Mouse (Mus musculus) layer of hippocampus, adult 2 months (tissue): ENCODE results near the gene Ttyh2. TPM values are rescaled to one million over a fixed set of nuclear protein-coding genes. Genes with fewer than 3 reads are reported as not detected.
A peak's percentile ranks its signal among the peaks of the same experiment; 100 is the strongest.

Source experiments
- DNase-seq, 2 experiments: peaks; one replicate each; pipeline ENCODE4 v3.0.0; 2022; ENCODE audit warnings: low spot score in 2 of 2
- H3K27ac ChIP-seq: fragments of 200-600 bp; 2 replicates; pipeline ENCODE4 v1.8.1; 2022
- H3K4me3 ChIP-seq: fragments of 200-600 bp; 2 replicates; pipeline ENCODE4 v1.8.1; 2022; ENCODE audit warnings: mild to moderate bottlenecking
- CTCF ChIP-seq: fragments of 200-600 bp; conservative IDR thresholded peaks from 2 replicates; pipeline ENCODE4 v1.8.1; 2022; ENCODE audit warnings: antibody characterized with exemption, mild to moderate bottlenecking, moderate library complexity
- long read RNA-seq, 2 experiments: library from polyadenylated mRNA; stranded (forward); transcript quantifications; one replicate each; pipeline ENCODE4 v2.0.0; 2021; ENCODE audit warnings: borderline mapping rate in 2 of 2
- total RNA-seq, 2 experiments: library from RNA; stranded (reverse); gene quantifications; 2 replicates each; pipeline ENCODE4 v1.2.3; 2021

Ttyh2 gene
- 10 to 100 TPM; 24.4 to 27.8 TPM for total RNA-seq
- long read RNA-seq, experiment 1, transcript Ttyh2-201 (14 exons, 3,486 nt), result major isoform, 9 of 25 reads
- long read RNA-seq, experiment 1, partial matches to known transcripts, result 14 of 25 reads
- long read RNA-seq, experiment 1, other reads (novel, unspliced or antisense), result 2 of 25 reads
- long read RNA-seq, experiment 2, transcript Ttyh2-201 (14 exons, 3,486 nt), result major isoform, 14 of 39 reads
- long read RNA-seq, experiment 2, partial matches to known transcripts, result 24 of 39 reads
- long read RNA-seq, experiment 2, other reads (novel, unspliced or antisense), result 1 of 39 reads

- TF ChIP-seq CTCF, result peak; percentile 17; the same call in 1 of the 2 replicates
- DNase-seq, result peak; percentile 61 to 65
- Histone ChIP-seq H3K4me3 (peak within 1 kb of the TSS; percentile 74), H3K27ac (peak within 1 kb of the TSS; percentile 88)
These were observed at the start of gene Ttyh2 for GRCm38 (mm10) chr11:114675341-114675825. Ttyh2 (plus strand) TSS chr11:114675431.

DNA sequence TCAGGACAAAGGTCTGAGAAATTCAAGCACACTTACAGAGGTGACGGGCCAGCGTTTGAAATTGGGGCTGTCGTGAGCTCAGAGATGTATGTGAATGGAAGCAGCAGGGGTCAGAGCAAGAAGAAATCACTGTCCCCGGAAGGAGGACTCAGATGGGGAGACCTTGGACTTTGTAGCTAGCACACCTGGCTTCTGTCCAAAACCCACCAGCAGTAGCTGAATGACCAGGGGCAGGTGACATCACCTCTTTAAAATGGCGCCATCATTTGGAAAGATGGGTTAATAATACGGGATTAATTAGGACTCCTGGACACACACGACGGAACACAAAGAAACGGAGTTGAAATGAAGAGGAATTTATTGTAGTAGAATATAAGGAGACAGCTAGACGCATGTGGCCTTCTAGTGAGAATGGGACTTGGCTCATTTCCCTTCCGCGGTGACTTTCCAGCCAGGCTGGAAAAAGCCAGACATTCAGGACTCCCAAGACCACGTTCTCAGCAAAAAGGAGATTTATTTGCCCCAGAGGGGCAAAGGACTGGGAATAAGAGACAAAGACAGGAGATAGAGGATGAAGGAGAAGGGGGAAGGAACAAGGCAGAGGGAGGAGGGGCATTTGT, 49.0 kb upstream of the Ttyh2 start:
- no peak for DNase-seq
- no peak for TF ChIP-seq CTCF
- no peak overlapping the region for H3K4me3 ChIP-seq
- no peak overlapping the region for H3K27ac ChIP-seq

DNA sequence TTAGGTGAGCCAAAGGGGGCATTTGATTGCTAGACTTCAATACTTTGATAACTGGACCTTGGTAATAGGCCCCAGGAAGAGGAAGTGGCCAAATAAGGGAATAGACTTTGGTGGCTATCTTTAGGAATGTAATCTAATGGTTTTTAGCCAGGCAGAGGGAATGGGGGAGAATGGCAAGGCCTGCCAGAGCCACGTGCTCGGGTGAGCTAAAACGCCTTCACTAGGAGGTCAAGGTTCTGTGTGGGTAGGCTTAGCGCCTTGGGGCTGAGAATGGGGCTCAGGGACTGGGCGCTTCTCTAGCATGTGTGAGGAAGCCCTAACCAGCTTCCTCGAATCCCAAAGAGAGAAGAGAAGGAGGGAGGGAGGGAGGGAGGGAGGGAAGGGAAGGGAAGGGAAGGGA, 48.2 kb upstream of the Ttyh2 start:
- H3K27ac ChIP-seq, result no peak overlapping the region
- DNase-seq, result no peak
- no peak for TF ChIP-seq CTCF
- H3K4me3 ChIP-seq, result no peak overlapping the region

GRCm38 (mm10) chr11:114628032-114628431, 47.2 kb upstream of the Ttyh2 start:
- Histone ChIP-seq H3K4me3 (no peak overlapping the region), H3K27ac (no peak overlapping the region)
- peak; percentile 70 for TF ChIP-seq CTCF
- no peak for DNase-seq

GRCm38 (mm10) chr11:114630044-114630443, 45.2 kb upstream of the Ttyh2 start:
- no peak for DNase-seq
- no peak overlapping the region for H3K4me3 ChIP-seq
- no peak overlapping the region for H3K27ac ChIP-seq
- peak; percentile 57 for TF ChIP-seq CTCF

DNA sequence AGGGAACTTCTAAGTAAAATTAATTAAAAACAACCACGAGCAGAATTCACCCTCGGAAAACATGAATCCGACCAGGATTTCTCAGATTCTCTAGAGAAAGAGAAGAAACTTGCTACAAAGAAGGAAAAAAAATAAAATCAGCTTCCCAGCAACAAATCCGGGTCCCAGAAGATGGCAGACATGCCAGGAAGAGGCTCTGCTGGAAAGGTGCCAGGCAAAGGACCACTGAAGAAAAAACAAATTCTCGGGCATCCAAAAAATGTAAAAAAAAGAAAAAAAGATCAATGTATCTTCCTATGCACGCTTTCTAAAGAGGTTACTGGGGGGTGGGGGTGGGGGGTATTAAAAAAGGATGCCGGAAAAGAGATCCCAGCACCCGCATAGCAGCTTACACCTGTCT, 43.0 kb upstream of the Ttyh2 start:
- H3K27ac ChIP-seq, result no peak overlapping the region
- H3K4me3 ChIP-seq, result no peak overlapping the region
- no peak for DNase-seq
- TF ChIP-seq CTCF, result no peak

DNA sequence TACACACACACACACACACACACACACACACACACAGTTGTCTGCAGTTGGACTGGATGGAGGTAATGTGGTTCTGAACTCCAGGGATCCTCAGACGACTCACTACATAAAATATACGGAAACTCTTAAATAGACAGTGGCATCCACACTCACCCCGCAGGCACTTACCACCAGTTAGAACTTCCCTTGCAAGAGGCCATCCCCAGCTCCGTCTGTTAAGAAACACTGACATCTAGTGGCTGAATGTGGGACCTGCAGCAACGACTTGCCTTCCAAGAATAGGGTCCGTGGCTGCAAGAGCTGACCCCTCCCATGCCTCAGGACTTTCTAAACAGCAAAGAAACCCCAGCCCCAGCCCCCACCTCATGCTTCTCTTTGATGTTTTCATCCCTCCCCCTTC, 38.9 kb upstream of the Ttyh2 start:
- Histone ChIP-seq H3K27ac (0 out of 2 replicates have a peak overlapping the region, but pooled peaks have one; percentile 10), H3K4me3 (peak overlapping the region; percentile 23; the same call in 1 of the 2 replicates)
- peak; percentile 94 for TF ChIP-seq CTCF
- peak; percentile 81 to 89 for DNase-seq

DNA sequence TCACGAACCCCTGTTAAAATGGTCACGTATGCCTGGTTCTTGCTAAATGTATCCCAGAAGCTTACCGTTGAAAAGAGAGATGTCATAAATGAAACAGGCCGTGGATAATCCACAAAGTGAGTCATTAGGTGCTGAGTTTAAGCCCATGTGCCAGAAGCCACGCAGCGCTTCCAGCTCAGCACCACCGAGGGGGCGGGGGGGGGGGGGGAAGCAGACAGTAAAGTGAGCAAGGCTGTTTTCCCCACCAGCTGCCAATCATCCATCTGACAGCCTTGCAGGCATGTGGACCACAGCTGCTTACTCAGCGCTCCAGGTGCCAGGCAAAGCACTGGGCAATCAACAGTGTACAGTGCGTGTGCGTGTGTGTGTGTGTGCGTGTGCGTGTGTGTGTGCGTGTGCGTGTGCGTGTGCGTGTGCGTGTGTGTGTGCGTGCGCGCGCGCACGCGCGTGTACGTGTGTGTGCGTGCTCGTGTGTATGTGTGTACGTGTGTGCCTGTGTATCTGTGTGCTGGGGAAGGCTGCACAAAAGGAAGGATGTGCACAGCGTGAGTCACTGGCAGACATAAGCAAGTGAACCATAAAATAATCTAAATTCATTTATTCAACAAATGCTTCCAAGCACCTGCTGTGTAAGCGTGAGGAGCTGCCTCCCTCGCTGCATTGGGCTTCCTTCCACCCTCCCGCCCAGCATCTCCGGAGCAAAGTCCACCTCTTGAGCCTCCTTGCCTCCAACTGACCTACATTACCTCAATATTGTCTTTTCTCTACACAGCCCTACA, 38.3 kb upstream of the Ttyh2 start:
- Histone ChIP-seq H3K27ac (0 out of 2 replicates have a peak overlapping the region, but pooled peaks have one; percentile 10), H3K4me3 (peak overlapping the region; percentile 23; the same call in 1 of the 2 replicates)
- peak in 1 of 2 experiments; percentile 51 for DNase-seq
- no peak; the same call in 1 of the 2 replicates for TF ChIP-seq CTCF

DNA sequence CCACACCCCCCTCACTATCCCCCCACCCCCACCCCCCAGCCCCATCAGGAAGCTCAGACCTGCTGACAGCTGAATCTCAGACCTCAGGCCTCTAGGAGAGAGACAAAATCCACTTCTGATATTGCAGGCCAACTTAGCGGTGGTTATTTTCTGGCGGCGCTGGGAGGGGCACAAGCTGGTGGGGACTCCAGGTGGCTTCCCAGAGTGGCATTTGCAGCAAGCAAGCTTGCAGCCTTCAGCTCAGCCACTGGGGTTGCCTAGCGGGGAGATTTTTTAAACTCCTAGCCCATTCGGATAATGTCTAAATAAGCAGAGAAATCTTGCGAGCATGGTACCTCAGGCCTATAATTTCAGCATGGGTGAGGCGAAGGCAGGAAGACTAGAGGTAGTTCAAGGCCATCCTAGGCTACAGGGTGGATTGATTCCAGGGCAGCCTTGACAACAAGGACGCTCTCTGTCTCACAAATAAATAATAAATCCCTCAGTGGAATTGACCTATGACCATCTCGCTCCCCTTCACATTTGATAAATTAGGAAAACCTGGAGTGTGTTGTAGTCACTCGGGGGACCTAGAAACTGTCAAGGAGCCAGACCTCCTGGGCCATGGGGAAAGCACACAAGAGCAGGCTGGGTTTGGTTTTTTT, 36.5 kb upstream of the Ttyh2 start:
- Histone ChIP-seq H3K4me3 (no peak overlapping the region), H3K27ac (no peak overlapping the region)
- TF ChIP-seq CTCF, result 0 out of 2 replicates have a peak, but pooled peaks have one; percentile 10
- DNase-seq, result no peak

DNA sequence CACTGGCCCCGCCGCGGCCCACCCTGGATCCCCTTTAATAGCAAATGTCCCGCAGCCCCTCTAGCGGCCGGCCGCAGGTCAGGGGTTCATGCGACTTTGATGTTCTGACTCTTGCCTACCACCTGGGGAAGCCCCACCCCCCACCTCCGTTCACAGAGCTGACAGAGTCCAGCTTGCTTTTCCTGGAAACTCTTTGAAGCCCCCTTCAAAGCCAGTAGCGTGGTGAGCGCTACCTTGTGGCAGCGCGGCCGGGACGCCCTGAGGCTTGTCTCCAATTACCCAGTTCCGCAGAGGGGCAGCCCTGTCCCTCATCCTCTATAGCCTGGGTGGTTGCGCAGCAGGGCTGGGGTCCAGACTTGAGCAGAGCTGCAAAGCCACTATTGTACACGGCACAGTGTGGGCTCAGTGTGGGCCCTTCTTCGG, 35.5 kb upstream of the Ttyh2 start:
- 0 out of 2 replicates have a peak, but pooled peaks have one; percentile 9 for TF ChIP-seq CTCF
- Histone ChIP-seq H3K4me3 (no peak overlapping the region), H3K27ac (no peak overlapping the region)
- no peak for DNase-seq

- no peak for DNase-seq
- no peak overlapping the region for H3K4me3 ChIP-seq
- no peak overlapping the region for H3K27ac ChIP-seq
- no peak for TF ChIP-seq CTCF
These were observed 34.6 kb upstream of the Ttyh2 start for GRCm38 (mm10) chr11:114640658-114641057.

- DNase-seq, result no peak
- no peak overlapping the region for H3K4me3 ChIP-seq
- no peak overlapping the region for H3K27ac ChIP-seq
- TF ChIP-seq CTCF, result no peak
These were observed 34.1 kb upstream of the Ttyh2 start for GRCm38 (mm10) chr11:114641136-114641535.
